Mouse (Mus musculus) CH12.LX (cell line): ENCODE measurements at regions not wholly inside any gene's neighbourhood (a gene's known extent, or its start where the extent isn't known, plus 50 kb on each side); places are given as distances from the start of the nearest gene placed in this dataset.

ENCODE experiments used
- DNase-seq: peaks from one replicate; pipeline ENCODE4 v3.0.0-alpha.2; 2013; ENCODE audit errors: extremely low read depth
- H3K27ac ChIP-seq: 2 replicates; pipeline ENCODE4 v1.5.1; 2012; ENCODE audit warnings: low read depth, mild to moderate bottlenecking, control low read depth, moderate library complexity; ENCODE audit not compliant: insufficient read depth
- H3K27me3 ChIP-seq: replicated peaks from 2 replicates; pipeline ENCODE3; 2012; ENCODE audit warnings: inconsistent platforms
- H3K36me3 ChIP-seq, 2 experiments: replicated peaks in 1 of 2; 2 replicates each; pipeline versions ENCODE3 to v1.6.1; 2012; ENCODE audit warnings: inconsistent platforms in 1 of 2, low read length in 1 of 2, mild to moderate bottlenecking in 1 of 2, mixed read lengths in 1 of 2, moderate library complexity in 1 of 2; ENCODE audit not compliant: control insufficient read depth in 1 of 2, insufficient read depth in 1 of 2
- H3K4me1 ChIP-seq, 2 experiments: 2 replicates each; pipeline ENCODE4 v1.6.1; 2012; ENCODE audit warnings: inconsistent platforms in 1 of 2, moderate library complexity in 1 of 2; ENCODE audit not compliant: insufficient read depth in 2 of 2, control insufficient read depth in 1 of 2
- H3K4me2 ChIP-seq: 2 replicates; pipeline ENCODE4 v1.6.1; 2012; ENCODE audit warnings: low read depth, mild to moderate bottlenecking, control low read depth; ENCODE audit not compliant: poor library complexity, insufficient read depth, severe bottlenecking
- H3K4me3 ChIP-seq, 3 experiments: fragments of 150-350 bp in 1 of 3; sonication (generic) in 1 of 3; replicated peaks in 1 of 3; 2 replicates each; pipeline versions ENCODE3 to v1.5.1; 2011 to 2012; ENCODE audit warnings: low read depth in 2 of 3, low read length in 2 of 3, mild to moderate bottlenecking in 2 of 3, moderate library complexity in 2 of 3, control low read depth in 1 of 3, improper control_type of control experiment in 1 of 3, inconsistent platforms in 1 of 3, mixed read lengths in 1 of 3; ENCODE audit not compliant: poor library complexity in 1 of 3
- H3K79me2 ChIP-seq: replicated peaks from 2 replicates; pipeline ENCODE4 v1.6.1; 2012; ENCODE audit warnings: mild to moderate bottlenecking, moderate library complexity; ENCODE audit not compliant: control insufficient read depth, poor library complexity, insufficient read depth, severe bottlenecking; ENCODE audit errors: extremely low read depth
- H3K9ac ChIP-seq: 2 replicates; pipeline ENCODE4 v1.6.1; 2012; ENCODE audit warnings: low read depth, mild to moderate bottlenecking, control low read depth, moderate library complexity; ENCODE audit not compliant: insufficient read depth
- H3K9me3 ChIP-seq: replicated peaks from 2 replicates; pipeline ENCODE3; 2012; ENCODE audit warnings: low read length, inconsistent platforms, mixed read lengths
- BHLHE40 ChIP-seq: IDR thresholded peaks from 2 replicates; pipeline ENCODE4 v1.6.1; 2011; ENCODE audit warnings: mild to moderate bottlenecking, low read depth, low read length, improper control_type of control experiment
- EP300 ChIP-seq: IDR thresholded peaks from 2 replicates; pipeline ENCODE4 v1.6.1; 2011; ENCODE audit warnings: low read length, improper control_type of control experiment
- HCFC1 ChIP-seq: IDR thresholded peaks from 2 replicates; pipeline ENCODE4 v1.6.1; 2012; ENCODE audit warnings: low read depth, mild to moderate bottlenecking, inconsistent platforms, low read length, improper control_type of control experiment
- IRF4 ChIP-seq: IDR thresholded peaks from 2 replicates; pipeline ENCODE4 v1.6.1; 2014; ENCODE audit warnings: low read depth, mild to moderate bottlenecking, inconsistent platforms, low read length, improper control_type of control experiment
- JUN ChIP-seq: IDR thresholded peaks from 2 replicates; pipeline ENCODE4 v1.6.1; 2011; ENCODE audit warnings: low read depth, mild to moderate bottlenecking, low read length, improper control_type of control experiment, moderate library complexity; ENCODE audit not compliant: insufficient read depth
- JUND ChIP-seq: conservative IDR thresholded peaks from 2 replicates; pipeline ENCODE4 v1.6.1; 2011; ENCODE audit warnings: low read depth, low read length, improper control_type of control experiment
- MAFK ChIP-seq: IDR thresholded peaks from 2 replicates; pipeline ENCODE4 v1.6.1; 2011; ENCODE audit warnings: low read length, improper control_type of control experiment; ENCODE audit not compliant: insufficient replicate concordance
- MEF2A ChIP-seq: IDR thresholded peaks from 2 replicates; pipeline ENCODE4 v1.6.1; 2014; ENCODE audit warnings: low read depth, mild to moderate bottlenecking, inconsistent platforms, low read length, improper control_type of control experiment, borderline replicate concordance
- MXI1 ChIP-seq: IDR thresholded peaks from 2 replicates; pipeline ENCODE4 v1.6.1; 2011; ENCODE audit warnings: mild to moderate bottlenecking, low read depth, low read length, improper control_type of control experiment
- MYC ChIP-seq: IDR thresholded peaks from 2 replicates; pipeline ENCODE4 v1.6.1; 2011; ENCODE audit warnings: low read depth, mild to moderate bottlenecking, improper control_type of control experiment, low read length
- NELFE ChIP-seq: IDR thresholded peaks from 2 replicates; pipeline ENCODE4 v1.6.1; 2011; ENCODE audit warnings: low read depth, low read length, improper control_type of control experiment
- PAX5 ChIP-seq: IDR thresholded peaks from 2 replicates; pipeline ENCODE4 v1.6.1; 2012; ENCODE audit warnings: low read length, inconsistent platforms, mixed read lengths
- POLR2AphosphoS2 ChIP-seq: IDR thresholded peaks from 2 replicates; pipeline ENCODE4 v1.6.1; 2011; ENCODE audit warnings: low read depth, low read length, improper control_type of control experiment
- RCOR1 ChIP-seq: conservative IDR thresholded peaks from 2 replicates; pipeline ENCODE4 v1.6.1; 2012; ENCODE audit warnings: low read depth, mild to moderate bottlenecking, inconsistent platforms, low read length, improper control_type of control experiment
- SMC3 ChIP-seq: IDR thresholded peaks from 2 replicates; pipeline ENCODE4 v1.6.1; 2011; ENCODE audit warnings: low read depth, low read length, improper control_type of control experiment
- TBP ChIP-seq: conservative IDR thresholded peaks from 2 replicates; pipeline ENCODE4 v1.6.1; 2011; ENCODE audit warnings: low read depth, low read length, improper control_type of control experiment
- USF1 ChIP-seq: IDR thresholded peaks from 2 replicates; pipeline ENCODE4 v1.6.1; 2014; ENCODE audit warnings: low read depth, mild to moderate bottlenecking, inconsistent platforms, low read length, improper control_type of control experiment
- USF2 ChIP-seq: conservative IDR thresholded peaks from 2 replicates; pipeline ENCODE4 v1.6.1; 2011; ENCODE audit warnings: low read depth, low read length, improper control_type of control experiment
- ZC3H11A ChIP-seq: IDR thresholded peaks from 2 replicates; pipeline ENCODE4 v1.6.1; 2012; ENCODE audit warnings: low read depth, mild to moderate bottlenecking, inconsistent platforms, low read length, improper control_type of control experiment
- ZKSCAN1 ChIP-seq: IDR thresholded peaks from 2 replicates; pipeline ENCODE4 v1.6.1; 2012; ENCODE audit warnings: low read depth, inconsistent platforms, low read length, improper control_type of control experiment, borderline replicate concordance
- ZNF384 ChIP-seq: IDR thresholded peaks from 2 replicates; pipeline ENCODE4 v1.6.1; 2012; ENCODE audit warnings: low read depth, low read length, improper control_type of control experiment, inconsistent platforms
- dilution Hi-C: fragments of 300-500 bp; cut with MboI; formaldehyde crosslinking; loops from 2 replicates; pipeline ENCODE4 v1.14.3; 2020; ENCODE audit warnings: low sequenced_read_pairs; ENCODE audit not compliant: extremely low pct_unique_long_range_greater_than_20kb, extremely low pct_ligation_motif_present
- in situ Hi-C: fragments of 300-500 bp; cut with MboI; formaldehyde crosslinking; loops from 3 replicates; pipeline ENCODE4 v1.14.3; 2019; ENCODE audit warnings: low sequenced_read_pairs, low pct_ligation_motif_present, low pct_unique_long_range_greater_than_20kb, mixed read lengths

GRCm38 (mm10) chr16:7951616-7952015, 473.3 kb downstream of the Tmem114 start:
- in situ Hi-C loops: no loop called here
- Histone ChIP-seq H3K4me1 (no peaks in the 10 kb centered on the region), H3K36me3 (no peaks in the 10 kb centered on the region), H3K4me3 (no peak overlapping the region), H3K9ac (no peak overlapping the region), H3K27me3 (no peaks in the 10 kb centered on the region), H3K9me3 (peaks cover 41% of the 10 kb centered on the region), H3K79me2 (no peaks in the 10 kb centered on the region), H3K27ac (no peak overlapping the region), H3K4me2 (no peak overlapping the region)
- TF ChIP-seq MYC: no peak
- DNase-seq: no peak
- dilution Hi-C loops: no loop called here

- H3K9me3 ChIP-seq: peaks cover 59% of the 10 kb centered on the region
- no peak overlapping the region for H3K4me3 ChIP-seq
- H3K27me3 ChIP-seq: no peaks in the 10 kb centered on the region
- dilution Hi-C loops: no loop called here
- TF ChIP-seq SMC3 (no peak), USF1 (no peak), ZNF384 (no peak), JUN (no peak), HCFC1 (no peak), TBP (no peak), RCOR1 (no peak), EP300 (no peak), BHLHE40 (no peak), JUND (no peak), NELFE (no peak), ZKSCAN1 (no peak), IRF4 (no peak), MEF2A (no peak)
- TF ChIP-seq, all 38 proteins: peak for 0
- in situ Hi-C loops: no loop called here
- Histone ChIP-seq H3K4me1 (no peaks in the 10 kb centered on the region), H3K9ac (no peak overlapping the region), H3K27ac (no peak overlapping the region), H3K79me2 (no peaks in the 10 kb centered on the region), H3K36me3 (no peaks in the 10 kb centered on the region), H3K4me2 (no peak overlapping the region)
- no peak for DNase-seq
Measured at GRCm38 (mm10) chr16:7942333-7942732, 482.6 kb downstream of the Tmem114 start.

- H3K4me3 ChIP-seq: no peak overlapping the region
- H3K9me3 ChIP-seq: peaks cover 60% of the 10 kb centered on the region
- DNase-seq: no peak
- H3K4me2 ChIP-seq: no peak overlapping the region
- no peak overlapping the region for H3K27ac ChIP-seq
- dilution Hi-C loops: no loop called here
- no peaks in the 10 kb centered on the region for H3K79me2 ChIP-seq
- H3K4me1 ChIP-seq: no peaks in the 10 kb centered on the region
- in situ Hi-C loops: no loop called here
- TF ChIP-seq BHLHE40: no peak
- TF ChIP-seq HCFC1: no peak
- TF ChIP-seq IRF4: no peak
- TF ChIP-seq SMC3: no peak
- no peak for TF ChIP-seq PAX5
- TF ChIP-seq NELFE: no peak
- TF ChIP-seq POLR2AphosphoS2: no peak
- TF ChIP-seq USF2: no peak
- no peak for TF ChIP-seq ZKSCAN1
- TF ChIP-seq TBP: no peak
- TF ChIP-seq ZC3H11A: no peak
- no peak for TF ChIP-seq USF1
- TF ChIP-seq MXI1: no peak
- no peak for TF ChIP-seq MAFK
- H3K27me3 ChIP-seq: no peaks in the 10 kb centered on the region
- H3K9ac ChIP-seq: no peak overlapping the region
- no peaks in the 10 kb centered on the region for H3K36me3 ChIP-seq
Measured at GRCm38 (mm10) chr16:7937167-7937566, 487.8 kb downstream of the Tmem114 start.
